Mouse (Mus musculus) liver, embryonic 14.5 days (tissue): Measurements from ENCODE around the gene Senp5.

Experiments
- CTCF ChIP-seq: IDR thresholded peaks from 2 replicates; pipeline ENCODE4 v1.5.1; 2016; ENCODE audit warnings: antibody characterized with exemption, low read depth, control low read depth
- EP300 ChIP-seq: IDR thresholded peaks from 2 replicates; pipeline ENCODE4 v1.6.1; 2016; ENCODE audit warnings: antibody characterized with exemption, low read depth

GRCm38 (mm10) chr16:31980946-31981345 lies 22.1 kb downstream of the Senp5 start:
- no peak for TF ChIP-seq CTCF
- TF ChIP-seq EP300: no peak
